Mouse (Mus musculus) induced T-regulatory cell, adult 2 months (primary cell): ENCODE measurements around the gene Pcgf1.

Experiments
- DNase-seq: peaks from one replicate; pipeline ENCODE4 v3.0.0-alpha.2; 2012; ENCODE audit warnings: low read depth

Gene Pcgf1

DNA sequence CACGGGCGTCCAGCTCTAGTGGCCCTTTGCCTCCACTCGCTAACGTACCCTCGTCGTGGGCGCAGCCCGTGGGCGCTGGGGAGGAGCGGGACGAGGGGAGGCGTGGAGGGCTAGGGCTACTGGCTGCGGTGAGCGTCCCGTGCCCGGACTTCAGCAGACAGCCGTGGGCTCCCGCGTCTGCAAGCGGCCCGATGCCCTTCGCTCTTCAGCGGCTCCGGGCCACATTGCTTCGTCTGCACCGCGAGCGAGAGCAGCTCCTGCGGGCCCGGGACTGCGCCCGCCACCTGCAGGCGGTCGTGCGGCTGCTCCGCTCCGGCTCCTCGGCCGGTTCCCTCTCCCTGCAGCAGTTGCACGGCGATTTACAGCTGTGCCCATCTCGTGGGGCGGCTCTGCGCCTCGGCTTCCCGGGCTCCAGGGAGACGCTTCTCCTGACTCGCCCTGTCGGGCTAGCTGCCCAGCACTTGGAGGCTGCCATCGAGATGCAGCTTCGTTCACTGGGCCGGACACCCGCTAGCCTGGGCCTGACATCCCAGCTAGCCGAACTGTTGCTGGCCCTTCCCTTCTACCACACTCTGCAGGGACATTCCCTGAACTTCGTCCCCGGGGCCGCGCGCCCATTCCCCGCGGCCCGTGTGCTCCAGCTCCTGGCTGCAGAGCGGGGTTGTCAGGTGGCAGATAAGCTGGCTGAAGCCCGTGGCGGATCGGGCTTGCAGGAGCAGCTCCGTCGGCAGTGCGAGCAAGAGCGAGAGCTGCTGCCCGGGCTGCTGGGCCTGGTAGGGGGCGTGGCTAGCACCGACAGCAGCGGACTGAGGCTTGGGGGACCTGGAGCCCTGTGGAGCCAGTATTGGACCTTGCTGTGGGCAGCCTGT, 24.3 kb downstream of the Pcgf1 start:
- DNase-seq, result peak; percentile 81

DNA sequence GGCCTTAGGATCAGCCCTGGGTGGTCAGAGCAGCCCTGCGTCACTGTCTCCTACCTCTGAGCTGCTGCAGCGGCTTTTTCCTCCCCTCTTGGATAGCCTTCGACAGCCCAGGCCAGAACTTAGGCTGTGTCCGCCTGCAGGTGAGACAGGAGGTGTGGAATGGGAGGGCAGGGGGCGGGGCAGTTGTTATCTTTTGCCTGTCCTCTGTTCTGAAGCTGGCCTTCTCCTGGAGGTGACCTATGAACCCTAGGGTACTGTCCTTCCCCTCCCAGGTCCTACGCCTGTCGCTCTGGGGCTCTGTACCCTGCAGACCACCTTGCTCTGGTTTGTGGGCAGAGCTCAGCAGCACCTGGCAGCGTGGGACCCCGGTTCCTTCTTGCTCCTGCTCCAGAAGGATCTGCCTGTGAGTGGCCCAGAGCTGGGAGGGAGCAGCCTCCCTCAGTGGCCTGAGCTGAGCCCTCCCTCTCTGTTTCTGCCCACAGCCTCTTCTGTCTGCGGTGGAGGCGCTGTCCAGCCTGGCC, 25.5 kb downstream of the Pcgf1 start:
- DNase-seq, result no peak

GRCm38 (mm10) chr6:83104158-83104557, 26.5 kb downstream of the Pcgf1 start:
- no peak for DNase-seq

DNA sequence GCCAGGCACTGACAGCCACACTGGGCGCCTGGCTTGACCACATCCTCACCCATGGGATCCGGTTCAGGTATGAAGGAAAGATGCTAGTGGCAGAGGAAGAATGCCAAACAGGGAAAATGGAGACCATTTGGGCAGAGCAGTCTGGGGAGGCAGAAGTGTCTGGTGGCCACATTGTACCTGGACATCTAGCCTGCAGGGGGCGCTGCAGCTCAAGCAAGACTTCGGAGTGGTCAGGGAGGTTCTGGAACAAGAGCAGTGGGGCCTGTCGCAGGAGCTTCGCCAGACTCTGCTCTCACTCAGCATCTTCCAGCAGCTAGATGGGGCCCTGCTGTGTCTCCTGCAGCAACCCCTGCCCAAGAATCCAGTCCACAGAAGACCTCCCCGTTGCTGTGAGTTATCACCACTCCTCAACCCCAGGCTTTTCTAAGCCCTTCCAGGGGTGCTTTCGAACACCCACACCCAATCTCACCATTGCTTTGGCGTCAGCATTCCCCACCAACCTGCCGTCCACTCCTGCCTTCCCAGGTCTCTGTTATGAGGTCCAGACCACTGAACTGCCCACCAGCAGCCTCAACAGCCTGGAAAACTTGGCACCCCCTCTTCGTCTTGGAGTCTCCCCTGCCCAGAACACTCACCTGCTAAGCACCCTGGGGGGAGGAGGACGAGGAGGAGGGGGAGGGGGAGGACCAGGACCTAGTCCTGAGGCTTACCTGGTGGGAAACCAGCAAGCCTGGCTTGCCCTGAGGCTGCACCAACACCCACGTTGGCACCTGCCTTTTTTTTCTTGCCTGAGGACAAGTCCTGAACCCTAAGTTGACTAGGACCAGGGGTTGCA, 30.1 kb downstream of the Pcgf1 start:
- DNase-seq, result peak; percentile 90

DNA sequence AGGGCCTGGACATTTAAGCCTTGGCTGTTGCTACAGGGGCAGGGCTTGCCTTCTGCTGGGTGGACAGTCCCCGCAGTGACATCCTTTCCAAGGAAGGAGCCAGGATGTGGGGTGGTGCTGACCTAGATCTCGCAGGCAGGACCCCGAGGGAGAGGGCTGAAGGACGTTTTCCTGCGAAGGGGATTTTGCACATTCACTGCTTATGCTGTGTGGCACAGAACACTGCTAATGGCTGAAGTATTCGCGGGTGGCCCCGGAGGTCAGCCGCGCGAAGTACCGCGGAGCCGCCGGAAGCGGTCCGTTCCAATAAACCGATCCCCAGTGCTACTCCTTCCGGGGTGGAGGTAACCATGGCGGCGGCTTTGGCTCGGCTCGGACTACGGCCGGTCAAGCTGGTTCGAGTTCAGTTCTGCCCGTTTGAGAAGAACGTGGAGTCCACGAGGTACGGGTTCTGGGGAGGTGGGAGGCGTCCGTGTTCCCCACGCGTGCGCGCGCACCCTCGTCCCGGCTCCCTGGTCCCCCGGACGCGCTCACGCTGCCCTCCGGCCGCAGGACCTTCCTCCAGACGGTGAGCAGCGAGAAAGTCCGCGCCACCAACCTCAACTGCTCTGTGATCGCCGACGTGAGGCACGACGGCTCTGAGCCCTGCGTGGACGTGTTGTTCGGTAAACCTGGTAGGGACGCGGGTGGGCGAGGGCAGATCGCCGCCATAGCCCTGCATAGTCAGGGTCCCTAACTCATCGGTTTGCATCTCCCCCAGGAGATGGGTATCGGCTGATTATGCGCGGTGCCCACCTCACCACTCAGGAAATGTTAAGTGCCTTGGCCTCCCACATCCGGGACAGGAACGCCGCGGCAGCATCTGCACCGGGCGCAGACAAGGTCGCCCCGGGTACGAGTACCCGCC, 31.3 kb downstream of the Pcgf1 start, which contains the start of gene Mrpl53:
Gene Mrpl53 (plus strand): TSS at position 279 of the 907 bp plus-strand sequence.
- DNase-seq, result peak; percentile 81

DNA sequence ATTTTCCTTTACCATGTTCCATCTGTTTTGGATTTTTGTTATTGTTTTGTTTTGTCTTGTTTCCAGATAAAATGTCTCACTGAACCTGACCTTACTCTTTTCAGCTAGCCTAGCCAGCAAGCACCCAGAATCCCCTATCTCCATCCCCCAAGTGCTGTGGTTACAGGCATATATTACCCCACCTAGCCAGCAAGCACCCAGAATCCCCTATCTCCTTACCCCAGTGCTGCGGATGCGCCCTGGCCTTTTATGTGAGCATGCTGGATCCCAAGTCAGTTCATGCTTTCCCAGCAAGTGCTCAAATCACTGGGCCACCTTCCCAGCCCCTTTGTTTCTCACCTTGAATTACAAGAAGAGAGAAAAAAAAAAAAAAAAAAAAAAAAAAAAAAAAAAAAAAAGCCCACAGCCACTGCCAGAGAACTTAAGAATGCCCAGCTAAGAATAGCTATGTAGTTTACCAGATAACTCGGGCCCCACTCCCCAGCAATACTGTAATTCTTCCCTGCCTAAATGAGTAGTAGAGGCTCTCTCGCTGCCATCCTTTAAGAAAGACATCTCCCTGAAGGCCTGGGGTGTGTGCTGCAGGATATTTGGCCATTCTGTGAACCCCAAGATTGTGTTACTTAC, 34.0 kb downstream of the Pcgf1 start:
- no peak for DNase-seq

- DNase-seq, result peak; percentile 95
Measured at GRCm38 (mm10) chr6:83115011-83115671, 37.5 kb downstream of the Pcgf1 start, which contains the start of gene Mogs. Gene Mogs, plus strand, starts transcription at chr6:83115496.

DNA sequence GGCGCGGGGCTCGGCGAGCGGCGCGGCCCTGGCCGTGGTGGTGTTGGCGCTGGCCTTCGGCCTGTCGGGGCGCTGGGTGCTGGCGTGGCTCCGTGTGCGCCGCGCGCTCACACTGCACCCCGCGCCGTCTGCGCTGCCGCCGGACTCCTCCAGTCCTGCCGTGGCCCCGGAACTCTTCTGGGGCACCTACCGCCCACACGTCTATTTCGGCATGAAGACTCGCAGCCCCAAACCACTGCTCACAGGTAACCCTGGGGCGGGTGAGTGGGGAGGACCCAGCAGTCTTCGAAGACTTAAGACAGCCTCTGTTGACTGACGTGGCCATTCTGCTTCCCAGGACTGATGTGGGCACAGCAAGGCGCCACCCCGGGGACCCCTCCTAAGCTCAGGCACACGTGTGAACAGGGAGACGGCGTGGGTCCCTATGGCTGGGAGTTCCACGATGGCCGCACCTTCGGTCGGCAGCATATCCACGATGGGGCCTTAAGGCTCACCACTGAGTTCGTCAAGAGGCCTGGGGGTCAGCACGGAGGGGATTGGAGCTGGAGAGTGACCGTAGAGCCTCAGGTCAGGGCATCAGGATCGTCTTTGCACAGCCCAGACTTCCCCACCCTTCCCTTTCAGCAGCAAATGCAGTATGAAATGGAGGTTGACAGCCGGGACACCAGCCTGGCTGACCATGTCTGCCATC, 38.2 kb downstream of the Pcgf1 start:
- DNase-seq, result peak; percentile 73

DNA sequence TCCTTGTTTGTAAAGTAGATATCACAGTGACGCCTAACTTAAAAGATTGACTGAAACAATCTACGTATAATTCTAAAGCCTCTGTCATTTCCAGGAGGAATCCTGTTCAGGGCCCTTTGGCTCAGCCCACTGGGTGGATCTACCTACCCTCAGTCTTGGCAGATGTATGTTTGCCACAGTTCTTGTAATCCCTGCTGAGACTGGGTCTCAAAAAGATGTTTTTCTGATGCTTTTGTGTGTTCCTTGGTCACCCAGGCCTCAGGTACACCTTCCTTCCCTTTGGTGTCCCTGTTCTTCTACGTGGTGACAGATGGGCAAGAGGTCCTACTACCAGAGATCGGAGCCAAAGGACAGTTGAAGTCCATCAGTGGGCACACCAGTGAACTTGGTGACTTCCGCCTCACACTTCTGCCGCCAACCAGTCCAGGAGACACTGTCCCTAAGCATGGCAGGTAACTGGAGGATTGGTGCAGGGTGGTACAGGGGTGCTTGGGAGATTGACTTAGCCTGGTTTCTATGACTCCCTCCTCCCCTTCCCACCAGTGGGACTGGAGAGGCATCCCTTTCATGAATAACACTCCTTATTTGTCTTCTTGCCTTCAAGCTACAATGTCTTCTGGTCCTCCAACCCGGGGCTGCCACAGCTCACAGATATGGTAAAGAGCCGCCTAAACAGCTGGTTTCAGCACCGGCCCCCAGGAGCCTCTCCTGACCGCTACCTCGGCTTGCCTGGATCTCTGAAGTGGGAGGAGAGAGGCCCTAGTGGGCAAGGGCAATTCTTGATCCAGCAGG, 38.9 kb downstream of the Pcgf1 start:
- DNase-seq, result no peak

GRCm38 (mm10) chr6:83117165-83117438, 39.4 kb downstream of the Pcgf1 start:
- DNase-seq, result no peak

DNA sequence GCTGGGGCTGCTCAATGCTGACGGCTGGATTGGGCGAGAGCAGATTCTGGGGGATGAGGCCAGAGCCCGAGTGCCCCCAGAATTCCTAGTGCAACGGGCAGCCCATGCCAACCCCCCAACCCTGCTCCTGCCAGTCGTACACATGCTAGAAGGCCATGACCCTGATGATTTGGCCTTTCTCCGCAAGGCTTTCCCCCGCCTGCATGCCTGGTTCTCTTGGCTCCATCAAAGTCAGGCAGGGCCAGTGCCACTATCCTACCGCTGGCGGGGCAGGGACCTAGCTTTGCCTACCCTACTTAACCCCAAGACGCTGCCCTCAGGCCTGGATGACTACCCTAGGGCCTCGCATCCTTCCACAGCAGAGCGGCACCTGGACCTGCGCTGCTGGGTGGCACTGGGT, 39.9 kb downstream of the Pcgf1 start:
- no peak for DNase-seq

- DNase-seq, result no peak
Measured at GRCm38 (mm10) chr6:83118369-83118768, 40.7 kb downstream of the Pcgf1 start.

DNA sequence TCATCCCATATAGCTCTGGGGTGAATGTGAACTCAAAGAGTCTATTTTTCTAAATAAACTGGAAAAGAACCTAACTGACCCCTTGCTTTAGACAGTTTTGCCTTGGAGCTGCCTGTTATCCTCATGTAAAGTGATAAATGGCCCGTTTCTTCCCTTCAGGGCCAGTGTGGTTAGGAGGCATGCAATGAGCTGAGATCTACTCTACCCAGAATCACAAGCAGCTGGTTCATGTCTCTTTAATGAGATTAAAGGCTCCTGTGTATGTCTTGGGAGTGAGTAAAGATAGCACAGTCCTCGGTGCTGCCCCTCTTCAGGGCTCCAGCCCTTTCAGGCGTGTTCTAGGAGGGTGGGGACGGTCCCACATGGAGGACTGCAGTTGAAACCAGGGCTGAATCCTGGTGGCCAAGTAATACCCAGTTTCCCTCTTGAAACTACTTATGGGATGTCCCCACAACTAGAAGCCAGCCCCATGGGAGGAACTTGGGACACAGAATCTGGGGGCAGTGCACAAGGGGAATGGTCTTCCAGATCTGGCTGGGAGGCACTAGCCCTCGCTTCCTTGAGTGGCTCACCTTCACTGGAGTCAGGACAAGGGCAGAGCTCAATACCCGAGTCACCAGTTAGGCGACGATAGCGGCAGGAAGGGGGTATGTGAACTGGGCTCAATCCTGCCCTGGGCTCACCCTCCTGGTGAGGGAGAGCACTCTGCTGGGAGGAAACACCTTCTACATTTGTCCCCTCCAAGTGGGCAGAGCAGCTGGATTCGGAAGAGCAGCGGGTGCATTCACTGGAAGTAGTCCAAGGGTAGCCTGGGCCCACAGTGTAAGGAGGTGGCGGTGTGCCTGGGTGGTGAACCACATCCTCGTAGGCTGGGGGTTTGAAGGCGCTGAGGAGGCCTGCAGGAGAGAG, 41.4 kb downstream of the Pcgf1 start:
- peak; percentile 32 for DNase-seq

DNA sequence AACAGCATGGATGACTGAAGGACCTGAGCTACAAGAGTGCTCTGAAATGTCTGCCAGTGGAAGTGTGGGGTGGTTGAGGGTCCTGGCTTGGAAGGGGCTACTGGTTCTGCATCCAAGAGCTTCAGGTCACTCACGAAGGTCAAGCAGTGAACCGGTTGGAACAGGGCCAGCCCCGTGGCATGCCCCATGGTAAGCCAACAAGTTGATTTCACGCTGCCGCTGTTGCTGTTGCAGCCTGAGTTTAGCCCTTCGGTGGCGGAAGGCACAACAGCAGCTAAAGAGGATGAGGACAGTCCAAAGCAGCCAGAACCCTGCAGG, 42.0 kb downstream of the Pcgf1 start:
- no peak for DNase-seq

- DNase-seq, result peak; percentile 98
Measured at GRCm38 (mm10) chr6:83120930-83121862, 43.5 kb downstream of the Pcgf1 start, which contains the start of gene Wbp1. Gene Wbp1, minus strand, starts transcription at chr6:83121559.

- peak; percentile 23 for DNase-seq
Measured at GRCm38 (mm10) chr6:83121863-83122710, 44.4 kb downstream of the Pcgf1 start.
